Mouse (Mus musculus): ENCODE measurements at regions not wholly inside any gene's neighbourhood (a gene's known extent, or its start where the extent isn't known, plus 50 kb on each side); places are given as distances from the start of the nearest gene placed in this dataset.
A peak's percentile ranks its signal among the peaks of the same experiment; 100 is the strongest.
"Not testable (repeated sequence)": the region's sequence is repeated elsewhere in the genome, so short reads cannot be mapped to it uniquely, and the experiment has no call there.

- ATAC-seq (ENCODE audit: poor library complexity, severe bottlenecking): no peak
Measured at GRCm38 (mm10) chr1:80969927-80970326, 106.8 kb upstream of the Nyap2 start.

GRCm38 (mm10) chr1:80969194-80969593 lies 107.6 kb upstream of the Nyap2 start:
- ATAC-seq (ENCODE audit: poor library complexity, severe bottlenecking): no peak

- ATAC-seq (ENCODE audit: poor library complexity, severe bottlenecking): no peak
Measured at GRCm38 (mm10) chr1:80965792-80966191, 111.0 kb upstream of the Nyap2 start.

DNA sequence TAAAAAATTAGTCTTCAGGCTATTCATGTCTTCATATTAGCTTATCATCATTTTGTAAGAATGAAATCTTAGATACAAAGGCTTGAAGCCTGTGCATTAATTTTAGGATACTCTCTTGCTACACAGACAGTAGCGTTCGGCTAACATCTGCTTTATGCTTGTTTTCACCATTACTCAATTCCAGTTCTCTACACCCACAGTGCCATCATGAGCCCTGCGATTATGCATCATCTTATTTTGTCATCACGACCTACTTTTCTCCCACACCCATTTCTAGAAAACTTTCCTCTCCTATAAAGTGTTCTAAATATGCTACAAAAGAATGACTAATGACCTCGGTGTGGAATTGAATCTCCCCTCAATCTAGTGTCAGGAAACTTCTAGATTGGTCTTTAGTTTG lies 112.4 kb upstream of the Nyap2 start:
- no peak for ATAC-seq (ENCODE audit: poor library complexity, severe bottlenecking)

DNA sequence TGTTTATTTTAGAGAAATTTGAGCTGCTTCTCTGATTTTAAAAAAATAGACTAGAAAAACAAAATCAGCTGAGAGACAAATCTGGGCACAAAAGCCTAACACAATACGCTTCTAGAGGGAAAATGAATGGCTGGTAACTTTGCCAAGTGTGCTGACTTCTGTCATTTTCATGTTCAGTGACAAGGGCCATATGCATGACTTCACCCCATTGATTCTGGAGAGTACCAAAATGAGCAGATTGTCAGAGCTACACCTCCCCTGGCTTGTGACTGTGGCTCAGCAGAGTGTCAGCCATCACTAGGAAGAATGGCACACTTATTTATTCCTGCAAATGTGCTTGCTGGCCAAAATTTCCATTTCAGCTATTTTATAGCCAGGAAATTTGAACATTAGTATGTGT lies 112.9 kb upstream of the Nyap2 start:
- no peak for ATAC-seq (ENCODE audit: poor library complexity, severe bottlenecking)

GRCm38 (mm10) chr1:80950406-80950805 lies 126.3 kb upstream of the Nyap2 start:
- ATAC-seq (ENCODE audit: poor library complexity, severe bottlenecking): no peak

GRCm38 (mm10) chr1:80946049-80946448 lies 130.7 kb upstream of the Nyap2 start:
- not testable (repeated sequence) for ATAC-seq (ENCODE audit: poor library complexity, severe bottlenecking)

GRCm38 (mm10) chr1:80939372-80939771 lies 137.4 kb upstream of the Nyap2 start:
- ATAC-seq (ENCODE audit: poor library complexity, severe bottlenecking): no peak

- no peak for ATAC-seq (ENCODE audit: poor library complexity, severe bottlenecking)
Measured at GRCm38 (mm10) chr1:80899281-80899680, 141.0 kb upstream of the Dock10 start.

GRCm38 (mm10) chr1:80874140-80874849 lies 116.0 kb upstream of the Dock10 start:
- ATAC-seq (ENCODE audit: poor library complexity, severe bottlenecking): no peak

GRCm38 (mm10) chr1:80873596-80873995 lies 115.3 kb upstream of the Dock10 start:
- no peak for ATAC-seq (ENCODE audit: poor library complexity, severe bottlenecking)

DNA sequence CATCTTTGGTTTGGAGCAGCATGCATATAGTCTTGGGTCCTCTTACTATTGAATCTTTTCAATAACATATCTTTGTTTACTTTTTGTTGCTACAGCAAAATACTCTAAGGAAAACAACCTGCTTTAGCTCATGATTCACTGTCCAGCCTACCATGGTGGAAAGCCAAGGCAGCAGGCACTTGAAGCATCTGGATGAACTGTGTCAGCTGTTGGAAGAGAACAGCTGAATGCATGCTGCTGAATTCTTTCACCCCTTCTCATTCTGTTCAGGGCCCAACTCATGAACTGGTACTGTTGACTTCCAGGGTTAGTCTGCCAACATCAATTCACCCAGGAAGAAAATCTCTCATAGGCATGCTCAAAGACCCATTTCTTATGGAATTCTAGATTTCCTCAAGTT lies 110.5 kb upstream of the Dock10 start:
- ATAC-seq (ENCODE audit: poor library complexity, severe bottlenecking): no peak

GRCm38 (mm10) chr1:80856981-80857380 lies 98.7 kb upstream of the Dock10 start:
- no peak for ATAC-seq (ENCODE audit: poor library complexity, severe bottlenecking)

- ATAC-seq (ENCODE audit: poor library complexity, severe bottlenecking): no peak
Measured at GRCm38 (mm10) chr1:80854945-80855656, 96.8 kb upstream of the Dock10 start.

GRCm38 (mm10) chr1:80854289-80854701 lies 96.0 kb upstream of the Dock10 start:
- ATAC-seq (ENCODE audit: poor library complexity, severe bottlenecking): no peak

- no peak for ATAC-seq (ENCODE audit: poor library complexity, severe bottlenecking)
Measured at GRCm38 (mm10) chr1:80852761-80853160, 94.4 kb upstream of the Dock10 start.

DNA sequence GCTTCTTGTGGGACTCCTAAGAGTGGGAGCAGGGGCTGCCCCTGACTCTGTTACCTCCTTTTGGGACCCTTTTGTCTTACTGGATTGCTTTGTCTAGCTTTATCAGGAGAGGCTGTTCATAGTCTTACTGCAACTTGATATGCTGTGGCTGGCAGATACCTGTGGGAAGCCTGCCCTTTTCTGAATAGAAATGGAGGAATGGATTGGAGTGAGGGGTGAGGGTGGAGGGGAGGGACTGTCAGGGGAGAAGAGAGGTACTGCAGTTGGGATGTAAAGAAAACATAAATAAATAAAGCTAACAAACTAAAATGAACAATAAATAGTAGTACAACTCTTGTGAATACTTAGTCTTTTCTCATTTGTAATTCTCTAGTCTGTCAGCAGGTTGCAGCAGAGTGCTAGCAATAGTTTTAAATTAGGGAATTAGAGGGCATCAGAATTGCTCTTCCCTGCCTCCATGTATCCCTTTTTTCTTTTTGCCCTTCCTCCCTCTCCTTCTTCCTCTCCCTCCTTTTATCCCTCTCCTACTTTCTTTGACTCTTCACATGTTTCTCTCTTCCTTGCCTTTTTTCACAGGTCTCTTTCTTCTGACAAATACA lies 72.0 kb upstream of the Dock10 start:
- ATAC-seq (ENCODE audit: poor library complexity, severe bottlenecking): no peak

GRCm38 (mm10) chr1:80826383-80826782 lies 68.1 kb upstream of the Dock10 start:
- peak; percentile 64 for ATAC-seq (ENCODE audit: poor library complexity, severe bottlenecking)

- no peak for ATAC-seq (ENCODE audit: poor library complexity, severe bottlenecking)
Measured at GRCm38 (mm10) chr1:80823953-80824352, 65.6 kb upstream of the Dock10 start.

DNA sequence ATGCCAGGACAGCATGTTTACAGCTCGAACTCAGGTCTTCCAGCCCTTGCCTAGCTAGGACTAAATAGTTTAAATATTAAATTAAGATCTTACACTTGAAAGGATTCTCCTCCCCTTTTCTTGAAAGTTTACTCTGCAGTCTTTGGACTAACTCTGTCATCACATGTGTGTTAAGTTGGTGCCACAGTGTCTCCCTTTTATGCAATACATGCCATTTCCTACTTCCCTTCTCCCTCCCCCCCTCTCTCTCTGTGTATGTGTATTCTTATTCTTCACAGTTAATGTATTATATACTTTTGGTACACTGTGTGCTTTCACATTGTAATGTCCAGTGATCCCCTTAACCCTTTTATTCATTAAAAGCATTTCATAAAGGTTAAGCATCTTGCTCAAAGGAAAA lies 63.9 kb upstream of the Dock10 start:
- ATAC-seq (ENCODE audit: poor library complexity, severe bottlenecking): peak; percentile 77

DNA sequence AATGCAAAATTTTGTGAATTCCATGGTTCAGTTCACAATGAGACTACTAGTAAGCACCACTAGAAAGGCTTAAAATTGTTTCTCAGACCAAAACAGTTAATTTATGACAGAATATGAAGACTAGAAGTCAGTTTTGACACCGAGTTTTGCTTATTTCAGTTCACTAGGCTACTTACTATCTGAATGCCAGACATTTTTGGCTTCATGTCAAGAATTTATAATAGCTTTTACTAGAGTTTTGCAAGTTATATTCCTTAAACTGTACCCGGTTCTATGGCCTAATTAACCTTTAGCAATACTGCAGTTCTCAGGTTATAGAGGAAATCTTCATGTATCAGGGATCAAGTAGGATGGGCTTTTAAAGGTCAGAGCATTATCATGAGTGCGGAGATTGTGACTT lies 54.6 kb upstream of the Dock10 start:
- no peak for ATAC-seq (ENCODE audit: poor library complexity, severe bottlenecking)
